17 mouse cellular contexts compared by ENCODE assay signal in the genomic region with DNA sequence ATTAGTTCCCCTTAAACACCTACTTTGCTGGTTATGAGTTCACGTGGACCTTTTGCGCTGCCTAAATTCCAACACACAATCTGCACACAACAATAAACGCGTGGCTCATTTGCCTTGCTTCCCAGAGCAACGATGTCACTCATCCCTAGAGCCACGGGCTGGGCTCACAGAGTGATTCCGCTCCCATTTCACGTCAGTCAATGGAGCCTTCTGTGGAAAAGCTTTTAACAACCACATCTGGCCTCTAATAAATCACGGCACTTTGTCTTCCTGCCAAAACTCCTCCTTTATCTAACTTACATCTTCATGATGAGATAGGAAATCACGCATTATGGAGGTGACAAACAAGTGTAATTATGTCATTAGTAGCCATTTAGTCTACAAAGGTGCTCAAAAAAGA.
"Had no signal": no experiment of that assay in that cellular context is flagged by ENCODE, and none has a peak within 500 bp of the region (broad histone marks: within the 10 kb centered on the region; RNA-seq: fewer than 3 reads in every experiment).

No protein-coding gene starts in this region.

- H3K36me3 ChIP-seq: kidney, embryonic 15.5 days; liver, embryonic 13.5 days; lung, embryonic 15.5 days; midbrain, embryonic 13.5 days had no signal

- DNase-seq: kidney, adult 2 months; kidney, postnatal 14 days; liver; liver, embryonic 13.5 days; liver, postnatal 0 days; lung, postnatal 14 days; right cerebral cortex, postnatal 4 days; spleen, adult 18-20 months; thymus, adult 2 months; thymus, postnatal 25 days had no signal

- H3K27me3 ChIP-seq: kidney, embryonic 15.5 days; liver, embryonic 13.5 days; lung, embryonic 15.5 days; megakaryocyte, embryonic 14.5 days; midbrain, embryonic 13.5 days had no signal

- ATAC-seq: liver, postnatal 0 days; midbrain, embryonic 13.5 days had no signal

- H3K9ac ChIP-seq: kidney, embryonic 15.5 days; liver, embryonic 13.5 days; liver, postnatal 0 days; lung, embryonic 15.5 days; midbrain, embryonic 13.5 days had no signal

- H3K4me2 ChIP-seq: kidney, embryonic 15.5 days; liver, embryonic 13.5 days; lung, embryonic 15.5 days; midbrain, embryonic 13.5 days had no signal

- H3K9me3 ChIP-seq: kidney, embryonic 15.5 days; liver, embryonic 13.5 days; lung, embryonic 15.5 days; midbrain, embryonic 13.5 days had no signal

- H3K27ac ChIP-seq: kidney, embryonic 15.5 days; left cerebral cortex, adult 2 months; liver, embryonic 13.5 days; lung, embryonic 15.5 days; macrophage; midbrain, embryonic 13.5 days had no signal

- H3K4me3 ChIP-seq: kidney, embryonic 15.5 days; left cerebral cortex, adult 2 months; liver, embryonic 13.5 days; lung, embryonic 15.5 days; megakaryocyte, embryonic 14.5 days; midbrain, embryonic 13.5 days; myocyte had no signal
